ENCODE assay signal across 9 mouse cellular contexts in the genomic region with DNA sequence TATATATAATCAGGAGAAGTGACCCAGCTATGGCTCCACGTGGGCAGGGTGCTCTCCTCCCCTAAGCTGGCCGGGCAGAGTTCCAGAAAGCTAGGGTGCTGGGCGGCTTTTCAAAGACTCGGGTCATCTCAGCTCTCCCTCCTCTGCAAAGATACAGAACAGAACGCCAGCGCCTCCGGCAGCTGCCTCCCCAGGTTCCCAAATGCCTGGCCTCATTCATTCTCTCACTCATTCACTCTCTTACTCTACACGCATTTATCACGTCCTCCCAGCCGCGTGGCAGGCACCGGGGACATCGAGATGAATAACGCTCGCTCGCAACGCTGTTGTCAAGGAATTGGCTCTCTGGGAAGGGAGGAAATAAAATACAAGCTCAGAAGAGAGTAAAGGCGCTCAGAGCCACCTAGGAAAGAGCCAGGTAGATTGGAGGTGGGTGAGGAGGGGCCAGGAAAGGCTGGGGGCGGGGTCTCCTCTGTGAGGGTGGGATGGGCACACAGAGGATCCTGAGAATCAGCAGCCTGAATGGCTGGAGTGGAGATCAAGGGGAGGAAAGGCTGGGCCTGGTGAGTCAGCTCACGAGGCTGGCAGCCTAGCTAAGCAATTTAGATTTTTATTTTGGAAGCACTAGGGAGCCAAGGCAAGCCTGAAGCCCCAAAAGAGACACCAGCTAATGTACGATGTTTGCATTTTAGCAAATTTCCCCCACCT. TPM values are rescaled to one million over a fixed set of nuclear protein-coding genes. Genes with fewer than 3 reads are reported as not detected.
DNase-seq lines count a peak whose midpoint lies in the region; ATAC-seq lines count a peak whose summit lies in the region.
"Had no signal": no experiment of that assay in that cellular context is flagged by ENCODE, and none has a peak within 500 bp of the region (broad histone marks: within the 10 kb centered on the region; RNA-seq: fewer than 3 reads in every experiment).

No protein-coding gene starts in this region.

- 14% methylated on average over 21 of the region's 21 CpGs for WGBS in midbrain, embryonic 14.5 days

- no peaks in the 10 kb centered on the region for H3K27me3 ChIP-seq in midbrain, embryonic 14.5 days (ENCODE audit: control insufficient read depth, insufficient read depth, low read length)

- H3K4me1 ChIP-seq in midbrain, embryonic 14.5 days (ENCODE audit: control insufficient read depth, insufficient read depth, low read length), result peaks cover 17% of the 10 kb centered on the region
- H3K4me1 ChIP-seq: heart, embryonic 15.5 days; liver, embryonic 13.5 days had no signal

- peak overlapping the region; percentile 39 for H3K4me2 ChIP-seq in midbrain, embryonic 14.5 days (ENCODE audit: low read length)
- H3K4me2 ChIP-seq: heart, embryonic 15.5 days; liver, embryonic 13.5 days had no signal

- H3K9ac ChIP-seq in midbrain, embryonic 14.5 days (replicated peaks; ENCODE audit: low read length), result no peak overlapping the region; the same call in 1 of the 2 replicates
- H3K9ac ChIP-seq: heart, embryonic 15.5 days; liver, embryonic 13.5 days had no signal

- H3K4me3 ChIP-seq in midbrain, embryonic 14.5 days (replicated peaks; ENCODE audit: low read depth, low read length), result 0 out of 2 replicates have a peak overlapping the region, but pooled peaks have one; percentile 9
- H3K4me3 ChIP-seq: heart, embryonic 15.5 days; liver, embryonic 13.5 days had no signal

- H3K36me3 ChIP-seq in midbrain, embryonic 14.5 days (ENCODE audit: control insufficient read depth, insufficient read depth, low read length), result no peaks in the 10 kb centered on the region
- H3K36me3 ChIP-seq: heart, embryonic 15.5 days; liver, embryonic 13.5 days had no signal

- no peaks in the 10 kb centered on the region for H3K9me3 ChIP-seq in midbrain, embryonic 14.5 days (ENCODE audit: control insufficient read depth, low read length)
- H3K9me3 ChIP-seq: heart, embryonic 15.5 days; liver, embryonic 13.5 days had no signal

- H3K27ac ChIP-seq in midbrain, embryonic 14.5 days (replicated peaks; ENCODE audit: low read depth, low read length), result peak overlapping the region; percentile 53; the same call in 1 of the 2 replicates
- H3K27ac ChIP-seq: heart, embryonic 15.5 days; liver, embryonic 13.5 days had no signal

- no peak for ATAC-seq in midbrain, embryonic 14.5 days (ENCODE audit: low FRiP score, low TSS enrichment)

- DNase-seq in kidney, postnatal 10 days, result peak; percentile 46
- no peak for DNase-seq in kidney, adult 9 months
- DNase-seq in R1 (ENCODE audit: low read depth, low spot score), result peak; percentile 41
- peak; percentile 69 for DNase-seq in adrenal gland, postnatal 10 days
- DNase-seq in midbrain, embryonic 14.5 days, result peak; percentile 77
- no peak for DNase-seq in spleen, postnatal 4 days (ENCODE audit: low spot score in 2 of 2)
- no peak for DNase-seq in adipocyte (ENCODE audit: low spot score)
- DNase-seq: liver, embryonic 13.5 days had no signal

RNA-seq across cellular contexts. Expression of gene Cacng4, which starts 18.7 kb away (rescaled TPM):
- total RNA-seq in adrenal gland, postnatal 10 days (2021), result 1 to 10 TPM; 4.5 TPM
- 66.4 and 80.5 TPM in 2 replicates for polyA plus RNA-seq in midbrain, embryonic 14.5 days (2014; fragmentation: Nextera tagmentation; extraction: Ambion mirVana)

Comparison
In these comparisons a context has a peak if more than half of its experiments do, and no peak if none do; other contexts are left out.
1. DNase-seq: peak in kidney, postnatal 10 days (single experiment), R1 (single experiment), adrenal gland, postnatal 10 days (single experiment) and midbrain, embryonic 14.5 days (single experiment); none in kidney, adult 9 months (single experiment), spleen, postnatal 4 days (0 of 2) and adipocyte (single experiment).